Mouse (Mus musculus): ENCODE results near the gene Jchain. TPM values are rescaled to one million over a fixed set of nuclear protein-coding genes. Genes with fewer than 3 reads are reported as not detected.
"Not testable (repeated sequence)": the region's sequence is repeated elsewhere in the genome, so short reads cannot be mapped to it uniquely, and the experiment has no call there.

The Jchain gene
- polyA plus RNA-seq (2012; rRNA removed), result 949 and 1,956 TPM in 2 replicates

GRCm38 (mm10) chr5:88527657-88528056 lies at the start of gene Jchain:
TSS of gene Jchain (minus strand) at chr5:88527891.
- DNase-seq (ENCODE audit: low read depth, low spot score), result no peak
- WGBS, result 91% methylated on average over 3 of the region's 3 CpGs

- DNase-seq (ENCODE audit: low read depth, low spot score), result no peak
- WGBS, result 41% methylated on average over 3 of the region's 3 CpGs
Measured at GRCm38 (mm10) chr5:88575506-88576338, 48.0 kb upstream of the Jchain start.

DNA sequence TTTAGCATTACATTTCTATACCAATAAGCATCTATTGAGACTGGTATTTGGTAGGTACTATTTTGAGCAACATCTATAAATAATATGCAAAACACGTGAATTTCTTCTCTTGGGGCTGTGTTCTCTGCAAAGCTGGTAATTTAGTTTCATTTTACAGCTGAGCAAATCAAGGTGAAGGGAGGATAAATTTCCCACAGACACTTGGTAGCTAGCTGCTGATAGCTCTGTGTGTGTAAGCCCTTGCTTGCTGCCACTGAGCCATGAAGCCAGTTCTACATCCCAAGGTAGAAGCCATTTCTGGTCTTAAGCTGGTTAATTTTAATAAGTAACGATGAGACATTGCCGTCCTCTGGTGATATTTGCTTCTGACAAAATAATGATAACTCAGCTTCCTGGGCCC lies 47.1 kb upstream of the Jchain start:
- WGBS, result 80% methylated on average over 3 of the region's 3 CpGs

DNA sequence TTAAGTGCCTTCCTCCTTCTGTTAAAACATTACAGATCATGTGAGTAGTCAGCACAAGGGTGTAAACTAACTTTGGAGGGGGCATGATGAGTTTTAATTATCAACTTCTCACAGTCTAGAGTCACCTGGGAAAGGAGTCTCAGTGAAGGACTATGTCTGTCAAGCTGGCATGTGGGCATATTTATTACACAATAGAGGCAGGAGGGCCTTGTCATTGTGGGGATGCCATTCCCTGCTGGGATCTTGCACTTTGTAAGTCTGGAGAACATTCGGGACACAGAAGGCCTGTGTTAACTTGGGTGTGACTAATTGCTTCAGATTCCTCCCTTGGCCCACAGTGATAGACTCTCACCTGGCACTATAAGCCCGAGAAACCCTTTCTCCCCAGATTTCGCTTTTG lies 41.9 kb upstream of the Jchain start:
- DNase-seq (ENCODE audit: low read depth, low spot score), result no peak
- 52% methylated on average over 3 of the region's 3 CpGs for WGBS

More for the DNA sequence above, 47.1 kb upstream of the Jchain start:
- no peak for DNase-seq (ENCODE audit: low read depth, low spot score)

GRCm38 (mm10) chr5:88566034-88566841 lies 38.5 kb upstream of the Jchain start:
- WGBS, result 2% methylated on average over 14 of the region's 14 CpGs
- DNase-seq (ENCODE audit: low read depth, low spot score), result no peak

- WGBS, result under 1% methylated on average over 114 of the region's 119 CpGs
- no peak for DNase-seq (ENCODE audit: low read depth, low spot score)
Measured at GRCm38 (mm10) chr5:88565148-88566033, 37.7 kb upstream of the Jchain start.

DNA sequence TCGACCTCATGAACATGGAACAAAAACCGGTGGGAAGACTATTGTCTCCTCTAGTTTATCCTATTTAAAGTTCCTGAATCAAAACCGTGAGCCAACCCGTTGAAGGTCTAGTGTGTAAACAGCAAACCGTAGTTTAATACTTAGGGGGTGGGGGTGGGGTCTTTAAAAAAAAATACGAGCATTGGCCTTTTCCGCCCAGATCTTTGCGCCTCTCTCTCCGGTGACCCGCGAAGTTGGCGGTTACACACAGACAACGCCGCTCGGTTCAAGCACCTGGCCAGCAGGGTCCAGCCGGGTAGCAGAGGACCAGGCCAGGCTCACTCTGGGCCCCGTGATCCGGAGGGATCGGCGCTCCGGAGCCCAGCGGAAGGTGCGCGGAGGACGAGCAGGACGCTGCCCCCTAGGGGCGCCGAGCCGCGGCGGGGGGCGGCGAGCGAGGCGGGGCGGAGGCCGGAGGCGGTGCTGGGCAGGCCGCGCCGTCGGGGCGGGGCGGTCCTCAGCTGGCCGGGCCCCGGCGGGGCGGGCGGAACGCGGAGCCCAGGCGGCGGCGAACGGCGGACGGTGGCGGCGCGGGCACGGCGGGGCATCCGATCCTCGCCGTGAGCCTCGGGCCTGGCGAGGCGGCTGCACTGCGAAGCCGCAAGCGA lies 36.9 kb upstream of the Jchain start, which contains the start of gene Rufy3:
Gene Rufy3, plus strand, starts transcription at position 540 of the 647 bp plus-strand sequence.
- 1% methylated on average over 57 of the region's 71 CpGs for WGBS

DNA sequence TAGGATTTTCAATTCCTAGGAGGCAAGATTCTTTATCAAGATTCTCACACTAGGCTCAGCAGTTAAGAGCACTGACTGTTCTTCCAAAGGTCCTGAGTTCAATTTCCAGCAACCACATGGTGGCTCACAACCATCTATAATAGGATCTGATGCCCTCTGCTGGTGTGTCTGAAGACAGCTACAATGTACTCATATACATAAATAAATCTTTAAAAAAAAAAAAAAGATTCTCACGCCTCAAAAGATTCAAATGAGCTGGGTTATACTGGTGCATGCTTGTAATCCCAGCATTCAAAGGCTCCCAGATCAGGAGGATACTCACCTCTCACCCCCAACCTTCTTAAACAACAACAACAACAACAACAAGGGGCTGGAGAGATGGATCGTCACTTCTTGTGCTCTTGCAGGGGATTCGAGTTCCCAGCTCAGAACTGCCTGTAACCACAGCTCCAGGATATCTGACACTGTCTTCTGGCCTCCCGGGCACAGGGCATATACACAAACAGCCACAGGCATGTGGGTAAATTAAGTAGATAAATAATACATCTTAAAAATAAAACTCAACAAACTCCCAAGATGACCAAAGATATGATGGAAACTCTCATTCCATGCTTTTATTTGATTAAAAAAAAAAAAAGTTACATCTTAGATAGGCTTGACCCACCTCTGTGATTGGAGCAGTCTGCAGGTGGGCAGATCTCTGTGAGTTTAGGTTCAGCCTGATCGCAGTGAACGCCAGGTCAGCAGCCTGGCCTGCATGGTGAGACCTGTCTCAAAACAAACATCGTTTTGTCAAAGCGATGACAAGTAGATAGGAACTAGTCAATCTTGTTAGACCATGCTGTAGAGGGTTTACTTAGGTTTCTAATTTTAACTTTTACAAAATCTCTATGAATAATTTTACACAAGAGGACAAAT lies 35.4 kb upstream of the Jchain start:
- no peak for DNase-seq (ENCODE audit: low read depth, low spot score)
- 66% methylated on average over 8 of the region's 8 CpGs for WGBS

More for the DNA sequence above, 36.9 kb upstream of the Jchain start, which contains the start of gene Rufy3:
- DNase-seq (ENCODE audit: low read depth, low spot score), result no peak

DNA sequence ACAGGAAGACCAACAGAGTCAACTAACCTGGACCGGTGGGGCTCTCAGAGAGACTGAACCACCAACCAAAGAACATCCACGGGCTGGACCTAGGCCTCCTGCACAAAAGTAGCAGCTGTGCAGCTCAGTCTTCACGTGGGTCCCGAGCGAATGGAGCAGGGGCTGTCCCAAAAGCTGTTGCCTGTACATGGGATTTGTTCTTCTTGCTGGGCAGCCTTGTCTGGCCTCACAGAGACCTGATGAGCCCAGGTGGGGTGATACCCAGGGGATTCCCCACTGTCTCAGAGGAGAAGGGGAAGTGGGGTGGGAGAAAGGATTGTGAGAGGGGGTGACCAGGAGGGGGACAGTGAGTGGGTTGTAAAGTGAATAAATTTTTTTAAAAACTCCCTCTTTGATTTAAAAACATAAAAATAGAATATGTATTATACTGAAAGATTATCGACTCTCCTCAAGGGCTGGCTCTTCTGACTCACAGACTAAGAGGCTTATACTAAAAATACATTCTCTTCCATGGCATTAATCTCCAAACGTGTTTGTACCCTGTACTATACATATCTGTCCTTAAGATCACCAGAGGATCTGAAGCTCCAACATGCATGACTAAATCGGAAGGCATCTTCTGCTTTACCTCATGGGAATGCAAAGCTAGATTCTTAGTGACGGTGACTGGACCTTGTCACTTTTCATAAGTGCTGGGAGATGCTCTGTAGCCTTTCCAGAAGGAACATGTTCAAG lies 33.6 kb upstream of the Jchain start:
- DNase-seq (ENCODE audit: low read depth, low spot score), result no peak
- 91% methylated on average over 9 of the region's 9 CpGs for WGBS

DNA sequence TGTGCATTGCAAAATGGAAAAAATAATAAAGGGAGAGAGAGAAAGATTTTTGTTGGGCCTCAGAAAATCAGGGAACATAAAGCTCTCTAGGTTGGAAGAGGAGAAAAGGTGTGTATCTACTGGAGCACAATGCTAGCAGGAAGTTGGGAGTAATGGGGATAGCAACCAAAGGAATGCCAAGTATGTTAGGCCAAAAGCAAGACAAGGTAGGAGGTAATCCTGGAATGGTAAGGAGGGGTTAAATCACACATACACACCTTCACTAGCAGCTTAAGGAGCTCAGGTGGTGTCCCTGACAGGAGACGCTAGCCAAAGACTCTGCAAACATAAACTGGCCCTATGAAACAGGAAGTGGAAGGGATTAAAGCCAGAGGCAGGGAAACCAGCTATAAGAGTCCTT lies 31.3 kb upstream of the Jchain start:
- 10% methylated on average over 1 of the region's 1 CpGs for WGBS
- DNase-seq (ENCODE audit: low read depth, low spot score), result no peak

- DNase-seq (ENCODE audit: low read depth, low spot score), result peak; percentile 96
- WGBS, result under 1% methylated on average over 76 of the region's 76 CpGs
Measured at GRCm38 (mm10) chr5:88554086-88554886, 26.6 kb upstream of the Jchain start, which contains the start of gene Utp3. TSS of gene Utp3 (plus strand) at chr5:88554462.

DNA sequence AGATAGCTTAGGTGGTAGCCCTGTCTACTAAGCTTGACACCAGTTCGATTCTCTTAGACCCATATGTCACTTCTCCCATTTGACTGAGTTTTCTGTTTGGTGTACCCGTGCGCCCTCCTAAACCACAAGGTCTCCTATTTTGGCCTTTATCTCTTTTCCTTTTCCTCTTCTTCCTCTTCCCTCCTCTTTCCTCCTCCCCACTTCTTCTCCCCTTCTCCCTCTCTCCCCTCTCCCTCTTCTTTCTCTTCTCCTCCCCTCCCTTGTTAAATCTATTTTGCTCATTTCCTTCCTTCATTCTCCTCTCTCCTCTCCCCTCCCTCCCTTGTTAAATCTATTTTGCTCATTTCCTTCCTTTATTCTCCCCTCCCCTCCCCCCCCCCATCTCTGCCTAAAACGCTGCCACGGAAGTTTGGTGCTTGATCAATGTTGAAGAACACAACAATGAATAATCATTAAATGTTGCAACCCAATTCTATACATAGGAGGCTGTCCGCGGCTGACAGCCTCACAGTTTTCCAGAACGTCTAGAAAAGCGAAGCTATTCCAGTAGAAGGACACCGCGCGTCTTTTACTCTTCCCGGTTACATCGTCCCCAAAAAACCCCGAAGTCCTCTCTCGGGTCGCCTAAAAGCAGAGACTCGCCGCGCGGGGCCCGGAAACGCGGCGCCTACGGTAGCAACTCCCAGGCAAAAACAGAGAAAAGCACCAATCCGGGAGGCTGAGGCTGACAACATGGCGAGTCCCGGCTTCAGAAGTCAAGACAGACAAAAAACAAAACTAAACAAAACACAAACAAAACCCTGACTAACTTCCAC lies 25.8 kb upstream of the Jchain start:
- WGBS, result 4% methylated on average over 29 of the region's 29 CpGs
- no peak for DNase-seq (ENCODE audit: low read depth, low spot score)

DNA sequence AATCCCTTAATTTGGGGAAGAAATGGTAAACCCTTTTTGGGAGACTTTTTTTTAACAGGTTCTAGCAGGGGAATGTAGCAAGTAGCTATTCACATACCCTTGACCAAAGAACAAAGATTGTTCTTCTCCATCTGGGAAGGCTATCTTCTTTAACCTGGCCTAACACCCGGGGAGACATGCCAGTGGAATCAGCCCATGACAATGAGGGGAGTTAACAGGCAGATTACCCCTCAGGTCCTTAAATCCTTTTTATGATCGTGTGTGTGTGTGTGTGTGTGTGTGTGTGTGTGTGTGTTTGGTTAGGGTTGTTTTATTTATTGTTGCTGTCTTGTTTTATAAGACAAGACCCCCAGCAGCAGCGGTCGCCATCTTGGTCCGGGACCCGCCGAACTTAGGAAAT lies 17.8 kb upstream of the Jchain start:
- no peak for DNase-seq (ENCODE audit: low read depth, low spot score)
- WGBS, result 82% methylated on average over 7 of the region's 7 CpGs

DNA sequence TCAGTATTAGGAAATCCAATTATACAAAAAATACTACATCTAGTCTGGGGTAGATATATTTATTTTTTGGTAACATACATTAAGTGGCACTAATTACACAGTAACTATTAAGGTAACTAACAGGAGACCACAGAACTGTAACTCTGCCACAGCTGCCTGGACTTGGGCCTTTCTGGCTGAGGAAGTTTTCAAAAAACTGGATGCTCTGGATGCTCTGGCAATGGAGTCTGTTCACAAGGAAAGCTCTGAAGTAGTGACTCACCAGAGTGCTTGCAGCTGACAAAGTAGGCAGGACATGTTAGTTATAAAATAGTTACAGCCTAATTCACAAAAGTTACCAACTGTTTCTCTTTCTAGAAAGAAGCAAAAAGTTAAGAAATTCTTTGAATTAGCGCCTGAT lies 16.7 kb upstream of the Jchain start:
- WGBS, result 85% methylated on average over 1 of the region's 1 CpGs
- not testable (repeated sequence) for DNase-seq (ENCODE audit: low read depth, low spot score)

- WGBS, result 56% methylated on average over 5 of the region's 5 CpGs
Measured at GRCm38 (mm10) chr5:88542651-88543282, 15.1 kb upstream of the Jchain start.

More at GRCm38 (mm10) chr5:88542651-88543282, 15.1 kb upstream of the Jchain start:
- DNase-seq (ENCODE audit: low read depth, low spot score), result no peak

Measured in large intestine, adult 2 months (tissue).